Mouse (Mus musculus) T-cell, adult 2 months (primary cell): ENCODE data around the gene Spata31d1b.
"Not testable (repeated sequence)": the region's sequence is repeated elsewhere in the genome, so short reads cannot be mapped to it uniquely, and the experiment has no call there.

ENCODE experiments used
- DNase-seq: peaks from one replicate; pipeline ENCODE4 v3.0.0; 2022; ENCODE audit warnings: low spot score

The Spata31d1b gene

GRCm38 (mm10) chr13:59694008-59694407, 18.1 kb upstream of the Spata31d1b start, which contains the start of gene 4921517D22Rik:
Gene 4921517D22Rik, minus strand, starts transcription at chr13:59694108.
- no peak for DNase-seq

- DNase-seq: peak; percentile 70
Measured at GRCm38 (mm10) chr13:59695781-59696180, 16.3 kb upstream of the Spata31d1b start.

GRCm38 (mm10) chr13:59699131-59699530, 13.0 kb upstream of the Spata31d1b start:
- DNase-seq: no peak

- DNase-seq: not testable (repeated sequence)
Measured at GRCm38 (mm10) chr13:59700137-59700536, 11.9 kb upstream of the Spata31d1b start.

GRCm38 (mm10) chr13:59703514-59703913, 8.6 kb upstream of the Spata31d1b start:
- DNase-seq: no peak

GRCm38 (mm10) chr13:59704562-59704961, 7.5 kb upstream of the Spata31d1b start:
- peak; percentile 62 for DNase-seq

- no peak for DNase-seq
Measured at GRCm38 (mm10) chr13:59710230-59710629, 1.9 kb upstream of the Spata31d1b start, which contains the start of gene Spata31d1a. Gene Spata31d1a, minus strand, starts transcription at chr13:59710330.

- DNase-seq: no peak
Measured at GRCm38 (mm10) chr13:59713710-59714109, 1.6 kb downstream of the Spata31d1b start.

GRCm38 (mm10) chr13:59718857-59719440, 6.9 kb downstream of the Spata31d1b start:
- not testable (repeated sequence) for DNase-seq

GRCm38 (mm10) chr13:59719475-59719874, 7.4 kb downstream of the Spata31d1b start:
- no peak for DNase-seq

- not testable (repeated sequence) for DNase-seq
Measured at GRCm38 (mm10) chr13:59722089-59722488, 10.0 kb downstream of the Spata31d1b start.

- no peak for DNase-seq
Measured at GRCm38 (mm10) chr13:59726139-59726867, 14.2 kb downstream of the Spata31d1b start.

- peak; percentile 79 for DNase-seq
Measured at GRCm38 (mm10) chr13:59728378-59729093, 16.5 kb downstream of the Spata31d1b start.

- no peak for DNase-seq
Measured at GRCm38 (mm10) chr13:59731652-59732051, 19.6 kb downstream of the Spata31d1b start, which contains the start of gene Spata31d1d. Gene Spata31d1d, minus strand, starts transcription at chr13:59731752.

GRCm38 (mm10) chr13:59733936-59734335, 21.9 kb downstream of the Spata31d1b start:
- DNase-seq: no peak

- DNase-seq: not testable (repeated sequence)
Measured at GRCm38 (mm10) chr13:59734347-59734746, 22.3 kb downstream of the Spata31d1b start.

- DNase-seq: no peak
Measured at GRCm38 (mm10) chr13:59735190-59735589, 23.1 kb downstream of the Spata31d1b start.

GRCm38 (mm10) chr13:59738455-59738854, 26.4 kb downstream of the Spata31d1b start:
- DNase-seq: no peak

GRCm38 (mm10) chr13:59739397-59739796, 27.3 kb downstream of the Spata31d1b start:
- DNase-seq: no peak

- DNase-seq: no peak
Measured at GRCm38 (mm10) chr13:59741096-59741495, 29.0 kb downstream of the Spata31d1b start.

- no peak for DNase-seq
Measured at GRCm38 (mm10) chr13:59741697-59742096, 29.6 kb downstream of the Spata31d1b start.

GRCm38 (mm10) chr13:59745462-59745861, 33.4 kb downstream of the Spata31d1b start:
- DNase-seq: no peak

- no peak for DNase-seq
Measured at GRCm38 (mm10) chr13:59746164-59746563, 34.1 kb downstream of the Spata31d1b start.
